Mouse (Mus musculus) embryonic fibroblast, embryonic 13.5 days (primary cell): ENCODE results near the gene Pitpnm2.

ENCODE experiments used
- CTCF ChIP-seq: IDR thresholded peaks from 2 replicates; pipeline ENCODE4 v1.5.1; 2011; ENCODE audit warnings: mild to moderate bottlenecking, control low read depth, low read length, moderate library complexity, borderline replicate concordance; ENCODE audit not compliant: insufficient read depth
- POLR2A ChIP-seq: IDR thresholded peaks from 2 replicates; pipeline ENCODE4 v1.6.1; 2011; ENCODE audit warnings: low read depth, mild to moderate bottlenecking, control low read depth, low read length, moderate library complexity

- TF ChIP-seq CTCF (no peak), POLR2A (no peak)
These were observed 13.7 kb upstream of the Pitpnm2 start for GRCm38 (mm10) chr5:124263246-124263645.
